Mouse (Mus musculus): ENCODE results near the gene Gpr84.

DNA sequence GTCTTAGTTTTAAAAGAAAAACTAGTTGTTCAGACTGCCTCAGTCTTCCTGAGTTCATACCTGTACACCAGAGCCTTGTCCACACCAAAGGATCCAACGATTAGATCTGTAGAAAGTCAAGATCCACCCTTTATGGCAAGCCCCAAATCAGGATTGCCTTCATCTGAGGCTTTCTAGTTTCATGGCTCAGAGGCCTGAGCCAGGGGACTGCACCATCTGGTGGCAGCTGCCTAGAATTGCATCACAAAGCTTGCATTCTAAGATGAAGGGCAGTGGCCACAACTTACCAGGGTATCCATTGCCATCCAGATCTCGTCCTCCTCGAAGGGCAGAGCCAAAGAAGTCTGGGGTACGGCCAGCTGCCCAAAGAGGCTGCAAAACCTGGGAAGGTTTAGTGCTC, 42.4 kb upstream of the Gpr84 start:
- TF ChIP-seq POLR2A (IDR thresholded peaks at IDR 0.05; ENCODE audit: insufficient read length, low read depth) (no peak), USF1 (IDR thresholded peaks at IDR 0.05; ENCODE audit: low read depth) (no peak), E2F4 (IDR thresholded peaks at IDR 0.05; ENCODE audit: insufficient read depth) (no peak), MYOD1 (IDR thresholded peaks at IDR 0.05; ENCODE audit: control insufficient read depth in 1 of 3, insufficient read length in 2 of 3, low read depth in 2 of 3) (no peak), TCF3 (IDR thresholded peaks at IDR 0.05; ENCODE audit: insufficient read length, low read depth) (no peak), MAX (IDR thresholded peaks at IDR 0.05; ENCODE audit: low read depth) (no peak)
